In genomic region chr8:84083829-84084241, GRCm38 (mm10) we compare ENCODE assay signal across 7 mouse cellular contexts. TPM values are rescaled to one million over a fixed set of nuclear protein-coding genes. Genes with fewer than 3 reads are reported as not detected.
DNase-seq lines count a peak whose midpoint lies in the region; ATAC-seq and TF ChIP-seq lines count a peak whose summit lies in the region.

No protein-coding gene starts in this region.

- H3K9ac ChIP-seq in hindbrain, embryonic 16.5 days (ENCODE audit: low read depth, low read length): 0 out of 2 replicates have a peak overlapping the region, but pooled peaks have one; percentile 7

- no peaks in the 10 kb centered on the region for H3K9me3 ChIP-seq in hindbrain, embryonic 16.5 days (ENCODE audit: control insufficient read depth, low read length)

- no peak overlapping the region for H3K4me2 ChIP-seq in hindbrain, embryonic 16.5 days (ENCODE audit: low read length)

- no peak for TF ChIP-seq CTCF in lung, adult 2 months (IDR thresholded peaks at IDR 0.05; ENCODE audit: insufficient read depth, low read length)

- peaks cover 38% of the 10 kb centered on the region for H3K36me3 ChIP-seq in hindbrain, embryonic 16.5 days (ENCODE audit: control insufficient read depth, insufficient read depth, low read length)

- no peak for TF ChIP-seq POLR2A in lung, adult 2 months (IDR thresholded peaks at IDR 0.05; ENCODE audit: borderline replicate concordance, extremely low read depth, low read depth, low read length)

- H3K4me3 ChIP-seq in hindbrain, embryonic 16.5 days (ENCODE audit: low read length): no peak overlapping the region
- no peak overlapping the region for H3K4me3 ChIP-seq in lung, adult 2 months (replicated peaks; ENCODE audit: extremely low read depth, low read depth, low read length)

- 20% methylated on average over 8 of the region's 8 CpGs for WGBS in hindbrain, embryonic 16.5 days
- 45% methylated on average over 8 of the region's 8 CpGs for WGBS in lung, adult 2 months

- no peaks in the 10 kb centered on the region for H3K27me3 ChIP-seq in hindbrain, embryonic 16.5 days (replicated peaks; ENCODE audit: control insufficient read depth, insufficient read depth, low read length)

- intact Hi-C loops in left cerebral cortex, postnatal 36 days (cut with DNase I): no loop called here

- H3K4me1 ChIP-seq in hindbrain, embryonic 16.5 days (ENCODE audit: control insufficient read depth, insufficient read depth, low read depth, low read length): no peaks in the 10 kb centered on the region
- H3K4me1 ChIP-seq in lung, adult 2 months (ENCODE audit: control insufficient read depth, insufficient read depth, low read length): peaks cover 3% of the 10 kb centered on the region; the same call in 1 of the 2 replicates

- no peak overlapping the region for H3K27ac ChIP-seq in hindbrain, embryonic 16.5 days (ENCODE audit: low read depth, low read length)

- DNase-seq in MN1 (ENCODE audit: low spot score): peak; percentile 83
- peak; percentile 71 for DNase-seq in adrenal gland, postnatal 14 days
- DNase-seq in lung, adult 2 months: peak; percentile 18
- no peak for DNase-seq in left cerebral cortex, postnatal 36 days (ENCODE audit: low spot score in 2 of 2)
- no peak for DNase-seq in urinary bladder, adult 2 months (ENCODE audit: low spot score)
- no peak for DNase-seq in testis, postnatal 10 days (ENCODE audit: low spot score)

- peak; percentile 43; the same call in 1 of the 2 replicates for ATAC-seq in hindbrain, embryonic 16.5 days

RNA-seq across cellular contexts. Expression of gene Rfx1, which starts 17.2 kb away (rescaled TPM):
- 15.2 and 17.3 TPM in 2 replicates for total RNA-seq in adrenal gland, postnatal 14 days (2021)
- 7.9 and 9.0 TPM in 2 replicates for polyA plus RNA-seq in hindbrain, embryonic 16.5 days (2015; fragmentation: Nextera tagmentation; extraction: Ambion mirVana)
- polyA plus RNA-seq in lung, adult 2 months (2012; rRNA removed): 29.8 and 30.7 TPM in 2 replicates
- total RNA-seq in left cerebral cortex, postnatal 36 days (2021): 10 to 100 TPM; 17.9 to 32.4 TPM
- 8.0 and 11.0 TPM in 2 replicates for polyA plus RNA-seq in urinary bladder, adult 2 months (2012; rRNA removed)

RNA-seq across cellular contexts. Expression of gene Gm10643, which starts 18.9 kb away (rescaled TPM):
- 2.9 and 3.0 TPM in 2 replicates for total RNA-seq in adrenal gland, postnatal 14 days (2021)
- polyA plus RNA-seq in hindbrain, embryonic 16.5 days (2015; fragmentation: Nextera tagmentation; extraction: Ambion mirVana): 1.6 and 1.7 TPM in 2 replicates
- polyA plus RNA-seq in lung, adult 2 months (2012; rRNA removed): 0.71 and 1.0 TPM in 2 replicates
- 1 to 10 TPM; 4.1 to 4.4 TPM for total RNA-seq in left cerebral cortex, postnatal 36 days (2021)
- 2.0 and 2.3 TPM in 2 replicates for polyA plus RNA-seq in urinary bladder, adult 2 months (2012; rRNA removed)

RNA-seq across cellular contexts. Expression of gene Dcaf15, which starts 20.7 kb away (rescaled TPM):
- total RNA-seq in adrenal gland, postnatal 14 days (2021): 16.5 and 21.0 TPM in 2 replicates
- polyA plus RNA-seq in hindbrain, embryonic 16.5 days (2015; fragmentation: Nextera tagmentation; extraction: Ambion mirVana): 21.5 and 22.7 TPM in 2 replicates
- 36.1 and 42.5 TPM in 2 replicates for polyA plus RNA-seq in lung, adult 2 months (2012; rRNA removed)
- total RNA-seq in left cerebral cortex, postnatal 36 days (2021): 10 to 100 TPM; 15.7 to 19.8 TPM
- 20.4 and 26.6 TPM in 2 replicates for polyA plus RNA-seq in urinary bladder, adult 2 months (2012; rRNA removed)

RNA-seq across cellular contexts. Expression of gene Rln3, which starts 39.0 kb away (rescaled TPM):
- total RNA-seq in adrenal gland, postnatal 14 days (2021): 0.64 TPM in 1 of 2 replicates, not detected in the other
- 1.8 TPM in 2 replicates for polyA plus RNA-seq in hindbrain, embryonic 16.5 days (2015; fragmentation: Nextera tagmentation; extraction: Ambion mirVana)
- 0.22 and 0.71 TPM in 2 replicates for polyA plus RNA-seq in lung, adult 2 months (2012; rRNA removed)
- total RNA-seq in left cerebral cortex, postnatal 36 days (2021): not detected
- polyA plus RNA-seq in urinary bladder, adult 2 months (2012; rRNA removed): 0.21 and 0.30 TPM in 2 replicates

RNA-seq across cellular contexts. Expression of gene Il27ra, which starts 41.4 kb away (rescaled TPM):
- total RNA-seq in adrenal gland, postnatal 14 days (2021): 2.3 and 12.2 TPM in 2 replicates
- 0.55 and 0.71 TPM in 2 replicates for polyA plus RNA-seq in hindbrain, embryonic 16.5 days (2015; fragmentation: Nextera tagmentation; extraction: Ambion mirVana)
- 7.5 and 8.4 TPM in 2 replicates for polyA plus RNA-seq in lung, adult 2 months (2012; rRNA removed)
- total RNA-seq in left cerebral cortex, postnatal 36 days (2021): under 1 TPM; 0.49 to 0.52 TPM
- polyA plus RNA-seq in urinary bladder, adult 2 months (2012; rRNA removed): 2.0 and 2.1 TPM in 2 replicates

Comparison
In these comparisons a context has a peak if more than half of its experiments do, and no peak if none do; other contexts are left out.
1. DNase-seq: peak in MN1 (single experiment), adrenal gland, postnatal 14 days (single experiment) and lung, adult 2 months (single experiment); none in left cerebral cortex, postnatal 36 days (0 of 2), urinary bladder, adult 2 months (single experiment) and testis, postnatal 10 days (single experiment).